Mouse (Mus musculus): ENCODE measurements around the gene Lcor.

Lcor gene

DNA sequence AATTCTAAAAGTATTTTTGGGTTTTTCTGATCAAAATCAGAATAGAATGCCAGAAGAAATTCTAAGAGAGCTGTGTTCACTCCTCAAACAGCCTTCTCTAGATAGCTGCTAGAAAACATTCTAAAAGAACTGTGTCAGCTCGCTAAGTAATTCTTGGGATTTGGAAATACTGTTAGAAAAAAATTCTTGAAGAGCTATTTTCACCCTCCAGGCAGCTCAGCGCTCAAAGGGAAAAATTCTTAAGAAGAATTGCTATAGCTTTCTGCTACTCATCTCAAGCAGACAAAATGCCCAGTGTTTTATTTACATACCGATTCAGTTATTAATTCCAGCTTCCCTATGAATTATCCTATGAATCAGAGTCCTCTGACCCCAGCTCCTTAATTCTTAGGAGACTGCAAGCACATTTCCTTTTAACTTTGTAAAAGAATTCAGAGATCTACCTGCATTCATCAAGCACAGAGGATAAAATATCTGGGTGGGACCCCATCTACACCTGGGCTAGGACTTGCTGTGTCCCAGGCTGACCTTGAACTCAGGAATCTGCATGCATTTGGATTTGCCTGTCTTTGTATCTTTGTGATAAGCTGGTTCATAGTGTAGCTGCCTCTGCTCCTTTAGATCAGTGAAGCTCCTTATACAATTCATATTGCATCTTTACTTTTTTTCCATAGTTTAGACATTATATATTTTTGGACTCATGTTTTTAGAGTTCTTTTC, 5.7 kb upstream of the Lcor start:
- DNase-seq (ENCODE audit: low spot score in 2 of 2) = no peak

DNA sequence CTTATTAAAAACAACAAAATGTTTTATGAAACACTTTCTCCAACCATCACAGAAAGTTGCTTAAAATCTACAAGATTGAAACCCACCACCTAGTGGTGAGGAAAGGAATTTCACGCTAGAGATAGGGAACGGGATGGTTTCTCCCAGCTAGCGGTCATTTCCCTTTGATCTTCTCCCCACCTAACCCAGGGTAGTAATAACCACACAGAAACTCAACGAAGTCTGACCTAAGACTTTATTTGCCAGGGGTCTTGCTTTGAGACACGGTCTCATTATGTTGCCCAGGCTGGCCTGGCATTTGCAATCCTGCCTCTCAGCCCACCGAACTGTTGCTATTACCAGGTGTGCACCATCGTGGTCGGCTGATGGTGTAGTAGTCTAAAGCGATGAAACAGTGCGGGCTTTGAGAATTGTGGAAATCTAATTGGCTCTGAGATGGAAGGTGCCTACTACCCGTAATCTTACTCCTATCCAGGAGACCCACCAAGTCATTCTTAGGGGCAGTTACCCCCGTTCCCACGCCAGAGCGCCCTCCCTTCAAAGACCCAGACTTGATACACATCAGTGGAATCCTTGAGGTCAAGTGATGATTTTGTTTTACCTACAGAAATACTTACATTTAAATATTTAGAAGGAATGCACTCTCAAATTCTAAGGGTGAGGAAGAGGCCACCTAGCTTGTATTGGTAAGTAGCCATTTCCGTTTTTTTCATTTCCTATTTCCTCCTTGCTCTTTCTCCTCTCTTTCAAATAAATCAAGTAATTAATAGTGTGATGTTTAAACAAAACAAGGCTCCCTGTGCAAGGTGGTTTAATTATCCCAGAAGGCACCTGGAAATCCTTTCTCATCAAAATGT, 1.2 kb upstream of the Lcor start:
- peak; percentile 33 to 42 for DNase-seq (ENCODE audit: low spot score in 2 of 2)

DNA sequence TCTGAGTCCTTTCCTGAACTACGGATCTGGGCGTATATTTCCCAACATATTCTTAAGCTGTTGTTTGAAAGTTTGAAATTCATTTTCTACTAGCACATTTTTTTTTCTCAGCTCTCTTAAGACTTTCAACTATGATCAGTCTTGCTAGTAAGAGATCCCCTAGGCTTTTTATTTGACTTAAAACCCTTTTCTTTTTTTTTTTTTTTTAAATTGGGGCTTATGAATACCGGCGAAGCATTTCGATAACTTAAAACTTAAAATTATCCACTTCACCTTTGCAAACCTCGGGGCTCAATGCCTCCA, 599 bp upstream of the Lcor start:
- no peak for DNase-seq (ENCODE audit: low spot score in 2 of 2)

GRCm38 (mm10) chr19:41482909-41483444, 540 bp downstream of the Lcor start:
- DNase-seq (ENCODE audit: low spot score in 2 of 2) = peak; percentile 49 to 51

DNA sequence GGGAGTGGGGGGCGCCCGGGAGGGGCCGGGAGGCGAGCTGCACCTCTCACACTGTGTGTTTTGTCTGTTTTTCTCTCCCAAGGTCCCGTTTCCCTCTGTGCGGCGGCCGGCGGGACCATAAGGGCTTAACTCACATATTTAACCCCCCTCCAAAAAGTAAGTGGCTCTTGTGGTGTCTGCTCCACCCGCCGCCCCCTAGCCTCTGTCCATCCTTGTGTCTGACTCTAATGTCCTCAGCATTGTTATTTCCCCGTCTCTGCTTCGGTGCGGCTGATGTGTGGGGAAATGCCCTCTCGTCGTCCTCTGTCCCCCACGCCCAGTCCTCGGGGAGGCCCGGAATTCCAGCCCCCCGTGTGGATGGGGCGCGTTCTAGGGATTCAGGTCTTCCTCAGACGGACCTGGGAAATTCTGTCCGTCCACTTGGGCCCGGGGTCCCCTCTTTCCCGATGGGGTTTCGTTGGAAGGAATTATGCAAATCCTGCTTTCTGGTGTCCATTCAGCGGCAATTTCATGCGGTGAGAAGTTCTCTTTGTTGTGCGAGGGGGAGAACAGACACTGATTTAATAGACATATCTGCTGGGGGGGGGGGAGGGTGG, 1.1 kb downstream of the Lcor start:
- peak in 1 of 2 experiments; percentile 45 for DNase-seq (ENCODE audit: low spot score in 2 of 2)

- DNase-seq (ENCODE audit: low spot score in 2 of 2) = no peak
Measured at GRCm38 (mm10) chr19:41484361-41484760, 1.9 kb downstream of the Lcor start.

GRCm38 (mm10) chr19:41495382-41496032, 13.1 kb downstream of the Lcor start:
- no peak for DNase-seq (ENCODE audit: low spot score in 2 of 2)

GRCm38 (mm10) chr19:41496058-41496457, 13.6 kb downstream of the Lcor start:
- no peak for DNase-seq (ENCODE audit: low spot score in 2 of 2)

DNA sequence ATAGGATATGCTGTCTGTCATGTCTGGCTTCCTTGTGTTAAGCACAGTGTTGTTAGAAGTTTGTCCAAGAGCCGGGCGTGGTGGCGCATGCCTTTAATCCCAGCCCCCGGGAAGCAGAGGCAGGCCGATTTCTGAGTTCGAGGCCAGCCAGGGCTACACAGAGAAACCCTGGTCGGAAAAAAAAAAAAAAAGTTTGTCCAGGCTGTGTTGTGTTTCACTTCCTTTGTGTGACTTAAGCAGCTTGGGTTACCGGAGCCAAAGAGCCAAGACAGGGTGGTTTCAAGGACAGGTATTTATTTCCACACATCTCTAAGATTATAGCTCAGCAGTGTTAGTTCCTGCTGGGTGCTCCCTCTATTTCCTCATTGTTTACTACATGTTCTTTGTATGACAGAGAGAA, 25.4 kb downstream of the Lcor start:
- DNase-seq (ENCODE audit: low spot score in 2 of 2) = no peak

- DNase-seq (ENCODE audit: low spot score in 2 of 2) = no peak
Measured at GRCm38 (mm10) chr19:41514836-41515235, 32.4 kb downstream of the Lcor start.

DNA sequence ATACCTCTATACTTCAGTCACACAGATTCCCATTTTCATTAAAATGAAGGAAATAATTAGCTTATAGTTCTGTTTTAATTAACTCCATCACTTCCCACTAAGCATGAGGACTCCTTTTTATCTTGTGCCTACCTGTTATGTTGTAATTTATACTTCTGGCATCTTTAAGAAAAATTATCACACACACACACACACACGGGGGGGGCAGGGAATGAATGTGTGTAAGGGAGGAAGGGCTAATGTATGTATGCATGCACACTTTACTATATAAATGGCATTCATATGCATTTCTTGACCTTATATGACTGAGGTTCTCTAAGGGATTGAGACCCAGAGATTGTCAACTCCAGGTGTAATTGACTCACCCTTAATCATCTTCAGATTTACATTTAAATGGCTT, 33.1 kb downstream of the Lcor start:
- no peak for DNase-seq (ENCODE audit: low spot score in 2 of 2)

GRCm38 (mm10) chr19:41517006-41517405, 34.6 kb downstream of the Lcor start:
- no peak for DNase-seq (ENCODE audit: low spot score in 2 of 2)

DNA sequence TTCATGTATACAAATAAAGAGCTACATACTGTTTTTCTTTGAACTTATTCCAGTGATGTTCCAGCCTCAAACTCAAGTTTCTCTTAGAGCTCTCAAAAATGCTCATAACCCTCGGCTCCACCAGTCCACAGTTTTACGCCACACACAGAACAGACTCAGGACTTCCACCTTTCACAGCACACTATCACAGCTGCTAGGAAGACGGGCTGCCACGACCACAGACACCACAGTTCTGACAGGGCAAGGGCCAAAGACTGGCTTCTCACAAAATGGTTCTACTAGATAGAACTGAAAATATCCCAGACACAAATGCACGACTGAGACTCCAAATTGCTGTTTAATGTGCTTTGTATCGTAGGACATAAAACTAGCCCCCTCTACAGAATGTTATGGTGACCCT, 36.7 kb downstream of the Lcor start:
- DNase-seq (ENCODE audit: low spot score in 2 of 2) = no peak

- no peak for DNase-seq (ENCODE audit: low spot score in 2 of 2)
Measured at GRCm38 (mm10) chr19:41522246-41522645, 39.8 kb downstream of the Lcor start.

DNA sequence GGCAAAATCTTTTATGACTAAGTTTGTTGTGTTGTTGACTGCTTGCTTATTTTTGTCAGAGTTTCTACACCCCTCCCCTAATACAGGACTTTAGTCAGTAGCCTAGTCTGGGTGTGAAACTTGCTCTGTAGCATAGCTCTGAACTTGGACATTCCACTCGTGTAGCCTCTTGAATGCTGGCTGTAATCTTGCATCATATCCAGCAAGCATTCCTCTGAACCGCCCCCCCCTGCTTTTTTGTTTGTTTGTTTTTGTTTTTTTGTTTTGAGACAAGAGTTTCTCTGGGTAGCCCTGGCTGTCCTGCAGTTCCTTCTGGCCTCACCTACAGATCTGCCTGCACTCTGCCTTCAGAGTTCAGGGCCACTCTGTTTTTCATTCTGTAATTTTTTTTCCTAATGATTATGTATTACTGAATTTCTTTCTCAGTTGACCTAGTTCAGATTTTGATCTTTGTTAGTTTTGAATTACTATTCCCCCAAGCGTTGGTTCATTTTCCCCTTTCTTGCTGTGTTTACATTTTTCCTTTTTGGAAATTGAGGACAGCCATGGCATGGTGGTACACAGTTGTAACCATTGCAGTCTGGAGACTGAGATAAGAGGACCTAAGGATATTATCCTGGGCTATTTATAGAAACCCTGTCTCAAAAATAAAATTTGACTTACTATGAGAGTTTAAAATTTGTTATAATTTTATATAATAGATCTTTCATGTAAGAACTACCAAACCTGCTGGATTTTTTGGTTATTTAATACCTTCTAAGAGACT, 41.5 kb downstream of the Lcor start:
- DNase-seq (ENCODE audit: low spot score in 2 of 2) = no peak

DNA sequence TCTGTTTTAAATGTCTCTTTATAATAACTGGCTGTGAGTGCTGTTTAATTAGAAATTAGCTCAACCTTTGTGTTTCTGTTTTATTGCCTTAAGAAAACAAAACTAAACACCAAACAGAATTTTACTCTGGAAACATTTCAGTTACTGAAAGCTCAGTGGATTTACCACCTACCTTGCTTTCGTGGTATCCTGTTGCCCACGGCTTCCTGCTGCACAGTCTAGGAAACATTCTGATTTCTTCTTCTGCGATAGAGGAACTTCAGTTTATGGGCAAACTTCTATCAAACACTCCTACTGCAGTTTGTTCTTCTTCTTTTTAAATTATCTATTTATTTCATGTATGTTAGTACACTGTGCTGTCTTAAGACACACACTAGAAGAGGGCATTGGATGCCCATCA, 46.7 kb downstream of the Lcor start:
- no peak for DNase-seq (ENCODE audit: low spot score in 2 of 2)

- DNase-seq (ENCODE audit: low spot score in 2 of 2) = no peak
Measured at GRCm38 (mm10) chr19:41534021-41534420, 51.6 kb downstream of the Lcor start.

DNA sequence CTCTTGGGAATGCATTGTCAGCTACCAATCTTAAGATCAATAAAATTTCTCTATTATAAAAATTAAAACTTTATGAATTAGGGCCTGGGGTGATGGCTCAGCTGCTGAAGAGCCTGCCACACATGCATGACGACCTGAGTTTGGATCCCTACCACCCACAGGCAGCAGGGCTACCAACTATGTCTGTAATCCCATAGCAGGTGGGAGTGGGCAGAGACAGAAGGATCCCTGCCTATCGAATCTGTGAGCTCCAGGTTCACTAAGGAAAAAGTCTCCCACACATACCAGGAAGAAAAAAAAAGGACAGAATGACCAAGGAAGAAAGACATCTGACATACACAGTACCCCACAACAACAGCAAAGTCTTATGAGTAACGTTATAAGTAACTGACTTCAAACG, 74.5 kb downstream of the Lcor start:
- no peak for DNase-seq (ENCODE audit: low spot score in 2 of 2)

GRCm38 (mm10) chr19:41557491-41557890, 75.1 kb downstream of the Lcor start:
- DNase-seq (ENCODE audit: low spot score in 2 of 2) = no peak

DNA sequence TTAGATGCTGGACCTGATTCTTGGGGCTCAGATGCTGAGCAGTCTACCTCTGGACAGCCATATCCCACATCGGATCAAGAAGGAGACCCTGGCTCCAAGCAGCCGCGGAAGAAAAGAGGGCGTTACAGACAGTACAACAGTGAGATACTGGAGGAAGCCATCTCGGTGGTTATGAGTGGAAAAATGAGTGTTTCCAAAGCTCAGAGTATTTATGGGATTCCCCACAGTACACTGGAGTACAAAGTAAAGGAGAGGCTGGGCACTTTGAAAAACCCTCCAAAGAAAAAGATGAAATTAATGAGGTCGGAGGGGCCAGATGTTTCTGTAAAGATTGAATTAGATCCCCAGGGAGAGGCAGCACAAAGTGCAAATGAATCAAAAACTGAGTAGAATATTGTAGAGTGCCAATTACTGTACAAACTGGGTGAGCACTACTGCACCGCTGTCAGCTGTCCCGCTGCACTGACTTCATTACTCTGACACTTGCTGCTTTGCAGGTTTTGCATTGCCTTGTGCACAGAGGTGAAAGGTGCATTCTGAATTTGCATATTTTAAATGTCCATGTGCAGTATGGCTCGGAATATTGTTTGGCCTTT, 76.6 kb downstream of the Lcor start:
- no peak for DNase-seq (ENCODE audit: low spot score in 2 of 2)

GRCm38 (mm10) chr19:41560856-41561255, 78.4 kb downstream of the Lcor start:
- no peak for DNase-seq (ENCODE audit: low spot score in 2 of 2)

All from right cerebral cortex, adult 2 months (tissue).